Mouse (Mus musculus) embryonic facial prominence, embryonic 14.5 days (tissue): ENCODE data around the gene Chchd6. TPM values are rescaled to one million over a fixed set of nuclear protein-coding genes. Genes with fewer than 3 reads are reported as not detected.

Experiments
- ATAC-seq: fragments of 200-750 bp; cut with Nextera tagmentation; 2 replicates; pipeline ENCODE4 v1.8.0; 2017; ENCODE audit warnings: low read depth, moderate number of reproducible peaks, moderate TSS enrichment
- DNase-seq: peaks from one replicate; pipeline ENCODE4 v3.0.0-alpha.2; 2015; ENCODE audit warnings: low spot score
- H3K27ac ChIP-seq: fragments of 300-500 bp; sonication (generic); replicated peaks from 2 replicates; pipeline ENCODE4 v1.5.1; 2014; ENCODE audit warnings: low read depth, mild to moderate bottlenecking, low read length, moderate library complexity
- H3K27me3 ChIP-seq: fragments of 300-500 bp; sonication (generic); replicated peaks from 2 replicates; pipeline ENCODE4 v1.6.1; 2014; ENCODE audit warnings: low read length; ENCODE audit not compliant: control insufficient read depth, insufficient read depth
- H3K36me3 ChIP-seq: fragments of 300-500 bp; sonication (generic); 2 replicates; pipeline ENCODE4 v1.6.1; 2014; ENCODE audit warnings: low read length, mixed read lengths; ENCODE audit not compliant: control insufficient read depth, insufficient read depth
- H3K4me1 ChIP-seq: fragments of 300-500 bp; sonication (generic); 2 replicates; pipeline ENCODE4 v1.6.1; 2014; ENCODE audit warnings: antibody characterized with exemption, low read length; ENCODE audit not compliant: control insufficient read depth, insufficient read depth
- H3K4me2 ChIP-seq: fragments of 300-500 bp; sonication (generic); 2 replicates; pipeline ENCODE4 v1.6.1; 2014; ENCODE audit warnings: low read depth, mild to moderate bottlenecking, low read length, moderate library complexity, mixed read lengths
- H3K4me3 ChIP-seq: fragments of 300-500 bp; sonication (generic); 2 replicates; pipeline ENCODE4 v1.5.1; 2014; ENCODE audit warnings: low read depth, mild to moderate bottlenecking, low read length
- H3K9ac ChIP-seq: fragments of 300-500 bp; sonication (generic); 2 replicates; pipeline ENCODE4 v1.6.1; 2014; ENCODE audit warnings: low read depth, mild to moderate bottlenecking, low read length, moderate library complexity, mixed read lengths
- H3K9me3 ChIP-seq: fragments of 300-500 bp; sonication (generic); 2 replicates; pipeline ENCODE4 v1.6.1; 2016; ENCODE audit warnings: low read length; ENCODE audit not compliant: control insufficient read depth
- WGBS: fragments of 180-500 bp; shearing (Covaris S2); extraction: QIAGEN DNeasy Blood & Tissue Kit; methylation state at CpG from one replicate; pipeline ENCODE4 v1.1.7; 2014; 5-methylcytosine and 5-hydroxymethylcytosine counted together
- polyA plus RNA-seq: library from polyadenylated mRNA; unstranded; fragments of >200 nt; fragmentation: Nextera tagmentation; extraction: Ambion mirVana; gene quantifications from 2 replicates; pipeline ENCODE4 v1.2.1, GENCODE M21; 2014

Gene Chchd6
- polyA plus RNA-seq, 1 experiment from 2014 or later, result 53.5 TPM

DNA sequence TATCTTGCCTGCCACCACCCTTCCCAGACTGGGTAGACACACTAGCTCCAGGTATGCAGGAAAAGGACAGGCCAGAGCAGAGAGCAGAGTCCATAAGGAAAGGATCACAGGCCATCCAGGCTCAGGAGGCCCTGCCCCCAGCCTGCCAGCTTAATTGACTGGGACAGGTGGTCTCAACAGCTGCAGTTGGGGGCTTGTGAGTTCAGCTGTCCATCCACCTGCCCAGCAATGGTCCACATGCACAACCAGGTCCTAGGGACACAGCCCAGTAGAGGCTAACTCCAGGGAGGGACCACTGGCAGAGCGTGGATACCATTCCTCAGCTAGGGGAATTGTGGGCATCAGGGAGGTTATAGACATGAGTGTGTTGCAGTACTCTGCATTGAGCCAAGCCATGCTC lies 249.6 kb downstream of the Chchd6 start:
- H3K4me2 ChIP-seq, result no peak overlapping the region
- no peaks in the 10 kb centered on the region for H3K27me3 ChIP-seq
- H3K9me3 ChIP-seq, result no peaks in the 10 kb centered on the region
- DNase-seq (peak; percentile 63), ATAC-seq (peak; percentile 16)
- H3K4me1 ChIP-seq, result peaks cover 21% of the 10 kb centered on the region
- H3K9ac ChIP-seq, result no peak overlapping the region
- H3K36me3 ChIP-seq, result peaks cover 64% of the 10 kb centered on the region
- 90% methylated on average over 1 of the region's 1 CpGs for WGBS
- no peak overlapping the region for H3K4me3 ChIP-seq
- peak overlapping the region; percentile 90 for H3K27ac ChIP-seq

DNA sequence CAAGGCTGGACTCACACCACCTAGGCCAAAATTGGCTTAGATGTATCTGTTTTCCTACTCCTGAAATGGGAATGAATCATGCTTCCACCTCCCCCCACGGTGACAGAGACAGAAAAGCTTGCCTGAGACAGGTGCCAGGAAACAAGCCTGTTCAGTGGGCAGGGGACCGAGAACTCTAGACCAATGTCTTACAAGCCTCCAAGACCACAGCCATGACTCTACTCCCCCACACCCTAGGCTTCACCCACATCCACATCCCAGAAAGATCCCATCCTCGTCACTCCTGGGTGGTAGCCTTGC lies 250.0 kb downstream of the Chchd6 start:
- WGBS, result 51% methylated on average over 3 of the region's 3 CpGs
- H3K4me3 ChIP-seq, result no peak overlapping the region
- ATAC-seq (no peak; the same call in 1 of the 2 replicates), DNase-seq (no peak)
- H3K9ac ChIP-seq, result no peak overlapping the region
- peak overlapping the region; percentile 21 for H3K4me2 ChIP-seq
- H3K27ac ChIP-seq, result peak overlapping the region; percentile 90
- peaks cover 18% of the 10 kb centered on the region for H3K4me1 ChIP-seq
- peaks cover 64% of the 10 kb centered on the region for H3K36me3 ChIP-seq
- H3K27me3 ChIP-seq, result no peaks in the 10 kb centered on the region
- no peaks in the 10 kb centered on the region for H3K9me3 ChIP-seq

DNA sequence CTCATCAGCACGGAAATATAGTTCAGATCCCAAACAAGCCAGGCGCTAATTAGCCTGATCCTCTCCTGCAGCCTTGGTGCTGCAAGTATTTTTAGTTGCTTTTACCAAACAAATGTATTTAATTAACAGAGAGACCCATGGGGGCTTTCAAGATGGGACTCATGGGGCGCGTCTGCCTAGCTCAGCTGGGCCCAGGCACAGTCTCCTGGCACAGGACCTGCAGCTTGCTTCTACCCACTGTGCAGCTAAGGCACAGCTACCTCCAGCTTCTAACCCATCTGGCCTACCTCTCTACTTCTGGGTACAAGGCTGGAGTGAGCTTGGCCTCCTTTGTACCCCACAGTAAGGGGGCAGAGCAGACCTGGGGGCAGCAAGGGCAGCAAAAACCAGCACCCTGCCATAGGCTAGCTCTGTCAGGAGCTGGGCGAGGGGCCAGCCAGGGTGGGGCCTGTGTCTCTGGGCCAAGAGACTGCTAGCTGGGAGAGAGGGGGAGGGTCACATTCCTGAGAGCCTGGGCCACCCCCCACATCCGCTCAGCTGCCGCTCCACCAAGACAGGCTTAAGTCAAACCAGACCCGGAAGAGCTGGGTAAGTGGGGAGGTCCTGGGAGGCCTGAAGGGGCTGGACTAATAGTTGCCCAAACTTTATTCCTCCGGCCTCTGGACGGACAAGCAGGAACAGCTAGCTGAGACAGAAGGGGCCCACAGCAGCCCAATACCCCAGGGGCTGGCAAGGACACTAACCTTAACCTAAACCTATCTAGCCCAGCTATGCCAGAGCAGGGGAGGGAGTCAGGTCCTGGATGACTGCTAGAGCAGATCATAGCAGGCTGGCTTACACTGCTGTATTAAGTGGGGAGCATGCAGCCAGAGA lies 250.6 kb downstream of the Chchd6 start:
- H3K9ac ChIP-seq, result no peak overlapping the region
- H3K27ac ChIP-seq, result peak overlapping the region; percentile 90
- peaks cover 18% of the 10 kb centered on the region for H3K4me1 ChIP-seq
- DNase-seq, result peak; percentile 96
- H3K36me3 ChIP-seq, result peaks cover 64% of the 10 kb centered on the region
- peak; percentile 90 for ATAC-seq
- H3K27me3 ChIP-seq, result no peaks in the 10 kb centered on the region
- no peak overlapping the region for H3K4me3 ChIP-seq
- no peaks in the 10 kb centered on the region for H3K9me3 ChIP-seq
- peak overlapping the region; percentile 26 for H3K4me2 ChIP-seq
- WGBS, result 10% methylated on average over 8 of the region's 10 CpGs

DNA sequence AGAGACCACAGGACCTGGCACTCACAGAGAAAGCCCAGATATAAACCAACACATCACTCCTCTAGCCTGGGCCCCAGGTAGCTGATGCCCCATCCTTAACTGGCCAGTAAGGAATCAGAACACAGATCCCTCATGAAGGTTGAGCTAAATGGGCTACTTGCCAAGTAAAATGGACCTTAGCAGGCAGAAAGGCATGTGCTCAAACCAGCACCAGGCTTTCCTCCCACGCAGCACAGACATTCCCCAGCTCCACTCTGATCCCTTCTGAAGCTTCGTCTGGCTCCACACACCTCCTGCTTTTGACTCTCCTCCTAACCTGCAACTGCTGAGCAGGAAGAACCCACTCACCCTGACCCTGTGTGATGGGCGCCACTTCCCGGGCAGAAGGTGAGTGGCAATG lies 253.5 kb downstream of the Chchd6 start:
- Histone ChIP-seq H3K27ac (no peak overlapping the region), H3K9me3 (no peaks in the 10 kb centered on the region), H3K9ac (no peak overlapping the region), H3K4me1 (peaks cover 18% of the 10 kb centered on the region), H3K4me2 (no peak overlapping the region), H3K4me3 (no peak overlapping the region), H3K27me3 (no peaks in the 10 kb centered on the region), H3K36me3 (peaks cover 73% of the 10 kb centered on the region)
- ATAC-seq, result no peak
- no peak for DNase-seq
- WGBS, result 75% methylated on average over 4 of the region's 4 CpGs

DNA sequence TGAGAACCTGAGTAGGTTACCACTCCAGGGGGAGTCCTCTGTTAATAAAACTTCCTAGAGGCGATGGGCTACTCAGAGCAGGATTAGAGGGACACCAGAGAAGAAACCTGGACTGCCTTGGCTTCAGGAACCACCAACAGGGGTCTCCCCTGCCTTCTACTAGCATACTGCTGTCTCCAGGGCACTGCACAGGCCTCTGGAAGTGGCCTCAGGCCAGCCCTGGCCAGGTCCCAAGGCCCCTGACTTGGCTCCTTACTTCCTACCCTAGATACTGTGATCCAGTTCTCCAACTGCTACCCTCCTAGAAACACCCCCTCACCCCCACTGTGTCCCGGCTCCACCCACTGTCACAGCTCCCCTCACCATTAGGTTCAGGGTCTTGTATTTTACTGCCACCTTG lies 256.0 kb downstream of the Chchd6 start:
- no peak overlapping the region for H3K4me3 ChIP-seq
- H3K27ac ChIP-seq, result no peak overlapping the region
- H3K36me3 ChIP-seq, result peaks cover 95% of the 10 kb centered on the region
- ATAC-seq (no peak), DNase-seq (no peak)
- H3K9ac ChIP-seq, result no peak overlapping the region
- no peaks in the 10 kb centered on the region for H3K27me3 ChIP-seq
- WGBS, result 74% methylated on average over 2 of the region's 2 CpGs
- peaks cover 3% of the 10 kb centered on the region for H3K4me1 ChIP-seq
- no peak overlapping the region for H3K4me2 ChIP-seq
- no peaks in the 10 kb centered on the region for H3K9me3 ChIP-seq

DNA sequence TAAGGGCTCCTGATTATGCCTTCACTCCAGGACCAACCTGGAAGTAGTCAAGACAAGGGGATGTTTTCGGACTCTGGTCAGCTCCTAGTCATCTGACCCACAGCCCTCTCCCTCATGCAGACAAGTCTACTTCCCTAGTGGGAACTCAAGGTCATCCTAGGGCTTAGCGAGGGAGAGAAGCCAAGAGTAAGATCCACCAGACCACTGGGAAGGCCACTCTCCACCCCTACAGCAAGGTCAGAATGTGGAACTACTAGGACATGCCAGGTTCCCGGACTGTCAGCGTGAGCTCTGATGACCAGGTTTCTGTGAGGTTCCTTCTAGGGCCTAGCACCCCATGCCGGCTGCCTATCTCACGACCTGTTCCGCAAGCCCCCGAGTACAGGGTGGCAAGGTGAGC lies 256.7 kb downstream of the Chchd6 start:
- no peak overlapping the region for H3K9ac ChIP-seq

DNA sequence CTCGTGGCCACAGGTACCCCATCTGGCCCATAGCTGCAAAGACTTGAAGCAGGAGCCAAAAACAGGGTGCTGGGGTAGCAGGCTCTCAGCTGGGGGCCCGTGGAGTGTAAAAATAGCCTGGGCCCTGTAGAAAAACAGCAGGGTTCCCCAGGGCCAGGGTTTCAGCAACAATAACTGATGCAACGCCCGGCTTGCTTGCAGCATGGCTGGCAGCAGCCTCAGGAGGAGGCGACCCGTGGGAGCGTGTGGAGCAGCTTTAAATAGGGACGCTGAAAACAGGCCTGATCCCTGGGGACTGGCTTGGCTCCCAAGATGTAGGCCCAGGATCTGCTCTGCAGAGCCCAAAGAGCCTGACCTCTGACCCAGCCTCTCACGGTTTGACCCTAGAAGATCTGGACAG lies 257.9 kb downstream of the Chchd6 start:
- H3K9me3 ChIP-seq, result no peaks in the 10 kb centered on the region
- WGBS, result 86% methylated on average over 9 of the region's 9 CpGs
- no peak overlapping the region for H3K4me3 ChIP-seq
- DNase-seq, result peak; percentile 36
- no peaks in the 10 kb centered on the region for H3K4me1 ChIP-seq
- no peak overlapping the region for H3K9ac ChIP-seq
- ATAC-seq, result 0 out of 2 replicates have a peak, but pooled peaks have one; percentile 38
- H3K27ac ChIP-seq, result no peak overlapping the region
- H3K27me3 ChIP-seq, result no peaks in the 10 kb centered on the region
- H3K36me3 ChIP-seq, result peaks cover 100% of the 10 kb centered on the region
- no peak overlapping the region for H3K4me2 ChIP-seq

More for the DNA sequence above, 256.7 kb downstream of the Chchd6 start:
- Histone ChIP-seq H3K27ac (no peak overlapping the region), H3K36me3 (peaks cover 100% of the 10 kb centered on the region), H3K27me3 (no peaks in the 10 kb centered on the region), H3K4me1 (no peaks in the 10 kb centered on the region), H3K9me3 (no peaks in the 10 kb centered on the region), H3K4me2 (no peak overlapping the region), H3K4me3 (no peak overlapping the region)
- DNase-seq (no peak), ATAC-seq (no peak)
- 87% methylated on average over 8 of the region's 8 CpGs for WGBS

DNA sequence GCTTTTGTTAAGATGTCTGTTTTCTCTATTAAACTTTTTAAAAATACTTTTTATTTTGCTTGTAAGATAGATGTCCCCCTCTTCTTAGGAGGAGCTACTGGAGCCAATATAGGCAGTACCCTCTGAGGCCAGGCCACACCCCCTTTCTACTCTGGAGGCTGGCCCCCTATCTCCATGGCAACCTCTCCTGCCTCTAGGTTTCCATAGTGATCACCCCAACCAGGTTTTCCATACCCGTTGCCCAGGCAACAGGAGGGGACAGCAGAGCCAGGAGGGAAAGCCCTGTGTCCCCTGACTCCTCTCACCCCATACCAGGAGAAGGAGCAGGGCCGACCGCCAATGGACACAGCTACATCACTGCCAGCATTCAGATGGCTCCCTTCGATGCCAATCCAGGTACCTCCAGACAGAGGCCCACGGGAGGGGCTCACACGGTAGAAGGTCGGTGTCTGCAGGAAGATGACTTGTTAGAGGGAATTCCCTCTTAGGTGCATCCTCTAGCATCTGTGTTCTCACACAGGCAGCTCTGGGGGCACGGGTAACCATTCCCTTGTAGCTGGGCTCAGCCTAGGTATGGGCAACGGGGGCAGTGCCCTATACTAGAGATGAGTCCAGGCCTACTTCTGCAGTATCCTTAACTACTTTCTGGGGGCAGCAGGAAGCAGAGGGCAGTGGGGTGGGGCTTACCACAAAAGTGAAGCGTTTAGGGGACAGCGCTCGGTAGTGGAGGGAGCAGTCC lies 261.3 kb downstream of the Chchd6 start:
- Histone ChIP-seq H3K9me3 (no peaks in the 10 kb centered on the region), H3K4me3 (no peak overlapping the region), H3K4me1 (no peaks in the 10 kb centered on the region), H3K4me2 (no peak overlapping the region), H3K36me3 (peaks cover 99% of the 10 kb centered on the region), H3K27me3 (no peaks in the 10 kb centered on the region), H3K27ac (no peak overlapping the region), H3K9ac (no peak overlapping the region)
- 77% methylated on average over 12 of the region's 12 CpGs for WGBS
- ATAC-seq (peak; percentile 23), DNase-seq (peak; percentile 40)
